Mouse (Mus musculus): Measurements from ENCODE around the gene Hbp1.
A peak's percentile ranks its signal among the peaks of the same experiment; 100 is the strongest.

The Hbp1 gene

GRCm38 (mm10) chr12:31950659-31951031, 310 bp upstream of the Hbp1 start:
- peak in 1 of 2 experiments; percentile 84 for DNase-seq (ENCODE audit: low spot score in 2 of 2)

GRCm38 (mm10) chr12:31949193-31949741, 1.1 kb downstream of the Hbp1 start:
- DNase-seq (ENCODE audit: low spot score in 2 of 2), result peak; percentile 90 to 96

GRCm38 (mm10) chr12:31948101-31949000, 2.0 kb downstream of the Hbp1 start:
- no peak for DNase-seq (ENCODE audit: low spot score in 2 of 2)

- no peak for DNase-seq (ENCODE audit: low spot score in 2 of 2)
Measured at GRCm38 (mm10) chr12:31947476-31947875, 2.9 kb downstream of the Hbp1 start.

- DNase-seq (ENCODE audit: low spot score in 2 of 2), result no peak
Measured at GRCm38 (mm10) chr12:31944405-31944804, 5.9 kb downstream of the Hbp1 start.

GRCm38 (mm10) chr12:31943020-31943654, 7.2 kb downstream of the Hbp1 start:
- no peak for DNase-seq (ENCODE audit: low spot score in 2 of 2)

- DNase-seq (ENCODE audit: low spot score in 2 of 2), result no peak
Measured at GRCm38 (mm10) chr12:31939026-31939425, 11.3 kb downstream of the Hbp1 start.

GRCm38 (mm10) chr12:31938391-31938997, 11.8 kb downstream of the Hbp1 start:
- no peak for DNase-seq (ENCODE audit: low spot score in 2 of 2)

GRCm38 (mm10) chr12:31937613-31938012, 12.7 kb downstream of the Hbp1 start:
- no peak for DNase-seq (ENCODE audit: low spot score in 2 of 2)

- no peak for DNase-seq (ENCODE audit: low spot score in 2 of 2)
Measured at GRCm38 (mm10) chr12:31936657-31937300, 13.6 kb downstream of the Hbp1 start.

GRCm38 (mm10) chr12:31931818-31932217, 18.5 kb downstream of the Hbp1 start:
- DNase-seq (ENCODE audit: low spot score in 2 of 2), result no peak

- DNase-seq (ENCODE audit: low spot score in 2 of 2), result no peak
Measured at GRCm38 (mm10) chr12:31928498-31928897, 21.8 kb downstream of the Hbp1 start.

GRCm38 (mm10) chr12:31926661-31927061, 23.7 kb downstream of the Hbp1 start:
- peak in 1 of 2 experiments; percentile 30 for DNase-seq (ENCODE audit: low spot score in 2 of 2)

GRCm38 (mm10) chr12:31925343-31925742, 25.0 kb downstream of the Hbp1 start:
- DNase-seq (ENCODE audit: low spot score in 2 of 2), result no peak

- no peak for DNase-seq (ENCODE audit: low spot score in 2 of 2)
Measured at GRCm38 (mm10) chr12:31924135-31924534, 26.2 kb downstream of the Hbp1 start.

- no peak for DNase-seq (ENCODE audit: low spot score in 2 of 2)
Measured at GRCm38 (mm10) chr12:31920464-31921405, 29.6 kb downstream of the Hbp1 start.

GRCm38 (mm10) chr12:31917245-31917644, 33.1 kb downstream of the Hbp1 start:
- DNase-seq (ENCODE audit: low spot score in 2 of 2), result peak in 1 of 2 experiments; percentile 42

- no peak for DNase-seq (ENCODE audit: low spot score in 2 of 2)
Measured at GRCm38 (mm10) chr12:31916691-31917090, 33.6 kb downstream of the Hbp1 start.

- DNase-seq (ENCODE audit: low spot score in 2 of 2), result no peak
Measured at GRCm38 (mm10) chr12:31913614-31914013, 36.7 kb downstream of the Hbp1 start.

GRCm38 (mm10) chr12:31912966-31913551, 37.3 kb downstream of the Hbp1 start:
- no peak for DNase-seq (ENCODE audit: low spot score in 2 of 2)
